Mouse (Mus musculus): ENCODE results near the gene Btnl1.

Gene Btnl1

DNA sequence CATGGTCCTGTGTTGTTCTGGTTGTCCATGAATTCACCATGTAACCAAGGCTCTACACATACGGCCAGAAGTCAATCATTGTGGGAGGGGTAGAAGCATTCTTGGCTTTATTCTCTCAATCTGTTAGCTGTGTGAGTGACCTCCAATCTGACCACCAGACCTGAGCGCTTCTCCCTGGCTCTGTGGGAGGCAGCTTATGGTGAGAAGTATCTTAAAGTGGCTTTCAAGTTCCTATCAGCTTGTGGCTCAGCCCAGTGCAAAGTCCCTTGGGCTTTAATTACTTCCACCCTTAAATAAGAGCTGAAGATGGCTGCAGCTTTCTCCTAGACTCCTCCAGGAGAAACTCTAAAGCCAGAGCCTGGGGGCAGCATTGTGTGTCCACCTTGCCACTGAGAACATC, at the start of gene Btnl1:
TSS of gene Btnl1 (plus strand) at position 286 of the 400 bp plus-strand sequence.
- DNase-seq (ENCODE audit: low read depth in 2 of 2, low spot score in 2 of 2): no peak

DNA sequence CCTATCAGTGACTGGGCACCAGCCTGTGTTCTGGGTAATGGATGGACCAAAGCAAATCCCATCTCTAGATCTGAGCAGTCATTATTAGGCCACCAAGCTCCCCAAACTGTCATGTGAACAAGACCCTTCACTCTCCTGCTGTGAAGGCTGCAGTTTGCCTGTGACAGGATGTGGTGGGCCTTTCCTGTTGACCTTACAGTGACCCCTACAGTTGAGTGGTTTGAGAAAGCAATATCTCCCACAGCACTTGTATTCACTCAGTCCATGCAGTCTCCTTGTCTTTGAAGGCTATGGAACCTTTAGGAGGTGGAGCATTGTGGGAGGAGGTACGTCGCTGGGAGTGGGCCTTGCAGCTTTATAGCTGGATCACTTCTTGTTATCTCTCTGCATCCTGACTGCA, 47.1 kb upstream of the Btnl1 start:
- peak in 1 of 2 experiments; percentile 66 for DNase-seq (ENCODE audit: low read depth in 2 of 2, low spot score in 2 of 2)

DNA sequence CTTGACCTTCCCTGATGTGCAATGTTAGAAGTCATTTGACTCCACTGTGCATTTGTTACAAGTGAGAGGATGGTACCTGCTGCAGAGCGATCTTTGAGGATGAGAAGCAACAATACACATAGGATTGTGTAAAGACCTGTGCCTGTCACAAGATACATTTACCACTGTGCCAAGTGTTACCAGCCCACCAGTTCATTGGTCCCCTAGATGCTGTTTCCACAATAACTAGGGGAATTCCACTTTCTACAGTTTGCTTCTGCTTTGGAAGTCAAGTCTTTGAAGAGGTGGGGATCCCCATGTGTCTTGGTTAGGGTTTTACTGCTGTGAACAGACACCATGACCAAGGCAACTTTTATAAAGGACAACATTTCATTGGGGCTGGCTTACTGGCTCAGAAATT, 45.7 kb upstream of the Btnl1 start:
- DNase-seq (ENCODE audit: low read depth in 2 of 2, low spot score in 2 of 2): no peak

DNA sequence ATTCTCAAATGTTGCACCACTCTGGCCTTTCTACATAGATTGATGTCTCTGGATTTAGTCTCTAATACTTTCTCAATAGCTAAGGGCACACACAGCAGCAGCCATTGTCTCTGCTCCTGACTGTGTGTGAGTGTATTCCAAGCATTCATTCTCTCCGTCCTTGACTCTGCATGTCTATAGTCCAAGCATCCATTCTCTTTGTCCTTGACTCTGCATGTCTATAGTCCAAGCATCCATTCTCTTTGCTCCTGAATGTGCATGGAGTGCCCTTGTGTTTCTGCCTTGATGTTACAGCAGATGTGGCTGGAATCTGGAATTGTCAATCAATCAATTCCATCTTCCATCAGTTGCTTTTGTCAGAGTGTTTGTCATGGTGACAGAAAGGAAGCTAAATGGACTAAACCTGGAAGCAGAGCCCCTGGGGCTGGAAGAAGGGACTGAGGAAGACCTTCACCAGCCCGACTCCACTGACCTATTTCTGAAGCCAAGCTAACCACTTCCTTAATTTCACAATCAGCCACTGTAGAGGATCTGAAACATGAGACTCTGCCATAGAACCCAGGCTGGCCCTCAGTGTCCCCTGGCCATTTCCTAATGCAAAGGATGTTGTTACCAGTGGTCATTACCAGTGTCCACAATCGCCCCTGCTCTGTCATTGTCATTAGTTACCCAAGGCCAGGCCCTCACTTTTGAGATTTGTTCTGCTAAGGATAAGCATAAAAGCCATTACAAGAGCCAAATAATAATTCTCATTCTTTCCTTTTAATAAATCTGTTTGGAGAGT, 36.1 kb upstream of the Btnl1 start:
- DNase-seq (ENCODE audit: low read depth in 2 of 2, low spot score in 2 of 2): no peak

DNA sequence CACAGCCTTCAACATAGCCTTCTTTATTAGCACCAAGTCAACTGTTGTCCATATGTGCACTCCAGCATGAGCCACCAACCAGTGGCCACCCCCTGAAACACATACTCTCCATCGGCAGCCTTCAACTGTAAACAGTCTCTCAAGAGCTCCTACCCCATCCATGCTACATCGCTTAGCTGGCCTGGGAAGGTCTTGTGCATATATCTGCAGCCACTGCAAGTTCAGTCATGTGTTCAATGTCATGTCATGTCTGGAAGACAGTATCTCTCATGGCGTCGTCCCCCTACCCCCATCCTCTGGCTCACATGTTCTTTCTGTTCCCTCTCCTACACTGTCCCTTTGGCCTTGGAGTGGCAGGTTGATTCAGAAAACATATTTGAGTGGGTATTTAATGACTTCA, 32.0 kb upstream of the Btnl1 start:
- DNase-seq (ENCODE audit: low read depth in 2 of 2, low spot score in 2 of 2): no peak

DNA sequence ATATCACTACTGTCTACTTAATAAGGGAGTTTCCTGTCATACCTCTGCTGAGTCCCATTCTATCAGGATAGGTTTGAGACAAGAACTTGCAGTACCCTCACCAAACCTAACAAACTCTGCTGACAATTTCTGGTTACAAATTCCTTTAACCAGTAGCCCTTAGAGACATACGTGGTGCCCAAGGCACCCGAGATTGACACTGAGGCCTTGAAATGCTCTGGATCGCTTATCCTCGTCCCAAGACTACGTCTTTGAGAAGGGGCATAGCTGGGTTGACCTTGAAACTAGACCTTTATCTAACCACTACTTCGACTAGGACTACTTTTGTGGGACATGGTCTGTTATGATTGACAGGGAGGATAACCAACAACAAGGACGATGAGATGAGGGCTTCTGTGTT, 31.4 kb upstream of the Btnl1 start:
- no peak for DNase-seq (ENCODE audit: low read depth in 2 of 2, low spot score in 2 of 2)

DNA sequence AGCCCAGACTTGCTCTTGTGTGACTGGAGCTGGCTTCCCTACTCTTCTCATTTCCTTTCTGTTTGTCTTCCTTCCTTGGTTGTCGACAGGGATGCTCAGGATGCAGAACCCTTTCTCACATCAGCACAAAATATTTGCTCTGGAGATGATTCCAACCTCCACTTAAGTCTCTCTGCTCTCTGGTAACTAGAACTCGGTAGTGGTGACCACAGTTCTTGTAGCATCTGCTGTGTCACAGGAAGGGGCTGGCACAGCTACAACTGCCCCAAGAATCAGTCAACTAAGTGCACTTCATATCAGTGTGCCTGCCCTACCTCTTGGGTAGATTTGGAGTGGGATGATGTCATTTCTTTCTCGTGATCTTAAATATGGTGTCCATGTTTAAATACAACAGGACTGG, 30.9 kb upstream of the Btnl1 start:
- no peak for DNase-seq (ENCODE audit: low read depth in 2 of 2, low spot score in 2 of 2)

DNA sequence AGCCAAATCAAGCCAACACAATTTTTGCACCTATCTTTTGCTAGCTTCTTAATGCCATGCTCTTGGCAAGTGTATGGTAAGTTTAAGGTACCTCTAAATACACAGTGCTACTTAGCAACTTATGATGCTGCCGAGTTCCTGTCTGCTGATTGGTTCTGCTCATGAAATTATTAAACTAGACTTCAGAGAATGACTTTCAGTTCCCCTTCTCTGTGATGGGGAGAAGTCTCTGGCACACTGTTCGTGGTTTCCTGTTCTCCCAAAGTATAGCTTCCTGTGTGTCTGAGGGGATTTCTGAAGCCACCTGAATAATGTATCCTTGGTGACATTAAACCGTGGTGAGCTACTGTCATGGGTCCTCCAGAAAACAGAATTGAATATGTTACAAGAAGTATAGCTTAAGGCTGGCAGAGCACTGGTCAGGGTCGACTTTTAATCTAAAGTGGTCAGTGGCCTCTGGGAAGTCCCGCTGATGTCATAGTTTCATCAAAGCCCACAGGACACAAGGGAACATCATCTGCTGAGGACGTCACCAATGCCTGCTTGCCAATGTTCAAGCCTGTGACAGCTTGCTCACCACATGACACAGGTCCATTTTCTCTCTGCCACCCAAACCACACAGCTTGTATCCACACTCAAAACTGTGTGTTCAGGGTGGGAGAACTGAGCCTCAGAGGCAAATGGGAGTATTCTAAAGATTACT, 29.2 kb upstream of the Btnl1 start:
- DNase-seq (ENCODE audit: low read depth in 2 of 2, low spot score in 2 of 2): peak; percentile 52 to 73

DNA sequence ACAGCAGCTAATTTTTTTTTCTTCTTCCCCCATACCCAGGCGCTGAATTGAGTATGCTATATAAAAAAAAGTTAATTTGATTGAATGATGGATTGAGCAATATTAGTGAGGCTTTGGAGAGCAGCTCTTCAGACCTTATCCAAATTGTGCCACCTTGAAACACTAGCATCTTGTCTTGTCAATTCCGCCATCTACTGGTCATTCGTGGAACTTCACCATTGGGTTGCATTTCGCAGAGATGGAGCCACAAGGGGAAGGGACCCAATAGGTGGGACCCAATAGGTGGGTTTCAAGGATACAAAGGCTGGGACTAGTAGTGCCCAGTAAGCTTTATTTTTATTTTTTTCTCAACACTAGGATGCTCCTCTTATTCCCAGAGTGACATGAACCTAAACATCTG, 27.5 kb upstream of the Btnl1 start:
- DNase-seq (ENCODE audit: low read depth in 2 of 2, low spot score in 2 of 2): peak; percentile 83 to 90

DNA sequence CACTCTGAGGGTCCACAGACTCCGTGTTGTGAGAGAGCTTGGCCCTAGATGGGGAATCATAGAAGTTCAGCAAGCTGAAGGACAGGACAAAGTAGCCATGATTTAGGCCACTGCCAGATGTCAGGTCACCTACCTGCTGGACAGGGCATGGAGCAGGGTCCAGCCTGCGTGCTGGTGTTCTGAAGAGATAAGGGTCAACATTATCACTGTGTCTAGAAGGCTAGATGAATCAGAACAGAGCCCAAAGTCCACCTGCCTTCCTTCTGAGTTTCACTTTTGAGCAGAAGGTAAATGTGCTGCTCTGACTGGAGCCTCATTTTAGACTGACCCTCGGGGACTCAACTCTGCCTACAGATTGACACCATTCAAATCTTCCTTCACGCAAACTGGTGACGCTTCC, 22.4 kb upstream of the Btnl1 start, which contains the start of gene Btnl2:
TSS of gene Btnl2 (plus strand) at position 284 of the 400 bp plus-strand sequence.
- no peak for DNase-seq (ENCODE audit: low read depth in 2 of 2, low spot score in 2 of 2)

DNA sequence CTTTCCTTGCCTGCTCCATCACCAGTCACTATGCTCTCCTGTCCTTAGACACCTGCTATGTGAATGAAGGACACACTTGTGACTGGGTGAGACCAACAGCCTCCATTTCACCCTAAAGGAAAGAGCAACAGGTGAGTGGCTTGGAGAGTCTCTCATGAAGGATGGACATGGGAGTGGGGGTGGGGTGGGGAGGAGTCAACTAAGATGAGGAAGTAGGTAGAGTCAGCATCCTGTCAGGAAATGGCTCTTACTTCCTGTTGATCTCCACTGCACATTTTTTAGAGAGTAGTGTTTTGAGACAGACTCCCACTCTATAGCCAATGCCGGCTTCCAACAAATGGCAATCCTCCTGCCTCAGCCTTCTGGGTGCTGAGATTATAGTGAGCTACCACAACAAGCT, 22.0 kb upstream of the Btnl1 start:
- peak in 1 of 2 experiments; percentile 18 for DNase-seq (ENCODE audit: low read depth in 2 of 2, low spot score in 2 of 2)

DNA sequence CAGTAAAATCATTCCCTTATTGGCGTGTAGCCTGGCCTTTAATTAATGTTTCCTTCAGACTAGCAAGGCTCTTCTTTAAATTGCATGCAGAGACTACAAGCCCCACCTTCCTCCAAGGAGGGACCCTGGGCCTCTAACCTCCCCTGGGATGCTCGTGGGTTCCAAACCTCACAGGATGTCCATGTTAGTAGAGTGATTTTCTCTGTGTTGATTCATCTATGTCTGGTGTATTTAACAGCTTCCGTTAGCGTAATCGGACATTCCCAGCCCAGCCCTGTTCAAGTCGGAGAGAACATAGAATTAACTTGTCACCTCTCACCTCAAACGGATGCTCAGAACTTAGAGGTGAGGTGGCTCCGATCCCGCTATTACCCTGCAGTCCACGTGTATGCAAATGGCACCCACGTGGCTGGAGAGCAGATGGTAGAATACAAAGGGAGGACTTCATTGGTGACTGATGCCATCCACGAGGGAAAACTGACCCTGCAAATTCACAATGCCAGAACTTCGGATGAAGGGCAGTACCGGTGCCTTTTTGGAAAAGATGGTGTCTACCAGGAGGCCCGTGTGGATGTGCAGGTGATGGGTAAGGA, 13.9 kb upstream of the Btnl1 start:
- no peak for DNase-seq (ENCODE audit: low read depth in 2 of 2, low spot score in 2 of 2)

DNA sequence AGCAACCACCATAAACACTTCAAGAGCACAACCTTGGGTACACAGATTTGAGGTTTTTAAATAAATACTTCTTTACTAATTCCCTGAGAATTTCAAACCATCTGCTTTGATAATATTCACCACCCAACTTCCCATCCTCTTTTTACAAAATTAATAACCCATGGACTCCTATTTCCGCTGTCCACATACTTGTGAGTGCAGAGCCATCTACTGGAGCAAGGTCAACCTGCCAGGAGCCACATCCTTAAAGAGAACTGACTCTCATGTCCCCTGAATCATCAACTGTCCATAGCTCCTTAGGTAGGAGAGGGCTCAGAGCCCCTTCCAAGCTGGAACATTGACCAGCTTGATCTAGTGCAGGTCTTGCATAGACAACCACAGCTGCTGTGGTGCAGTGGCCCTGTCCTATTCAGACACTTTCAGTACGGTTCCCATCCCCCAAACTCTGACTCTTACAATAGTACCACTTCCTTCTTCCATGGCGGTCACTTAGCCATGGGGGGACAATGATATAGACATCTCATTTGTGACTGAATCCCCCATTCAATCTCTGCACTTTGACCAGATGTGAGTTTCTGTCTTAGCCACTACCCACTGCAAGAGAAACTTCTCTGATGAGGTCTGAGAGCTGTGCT, 13.1 kb upstream of the Btnl1 start:
- DNase-seq (ENCODE audit: low read depth in 2 of 2, low spot score in 2 of 2): no peak

DNA sequence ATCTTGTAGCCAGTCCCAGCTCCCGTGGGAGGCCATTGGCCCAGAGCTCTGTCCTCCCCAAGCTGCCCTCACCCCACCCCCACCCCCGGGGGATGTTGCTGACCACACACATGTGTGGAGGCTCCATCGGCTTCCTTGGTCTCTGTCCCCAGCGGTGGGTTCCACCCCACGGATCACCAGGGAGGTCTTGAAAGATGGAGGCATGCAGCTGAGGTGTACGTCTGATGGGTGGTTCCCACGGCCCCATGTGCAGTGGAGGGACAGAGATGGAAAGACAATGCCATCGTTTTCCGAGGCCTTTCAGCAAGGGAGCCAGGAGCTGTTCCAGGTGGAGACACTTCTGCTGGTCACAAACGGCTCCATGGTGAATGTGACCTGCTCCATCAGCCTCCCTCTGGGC, 11.9 kb upstream of the Btnl1 start:
- DNase-seq (ENCODE audit: low read depth in 2 of 2, low spot score in 2 of 2): no peak

DNA sequence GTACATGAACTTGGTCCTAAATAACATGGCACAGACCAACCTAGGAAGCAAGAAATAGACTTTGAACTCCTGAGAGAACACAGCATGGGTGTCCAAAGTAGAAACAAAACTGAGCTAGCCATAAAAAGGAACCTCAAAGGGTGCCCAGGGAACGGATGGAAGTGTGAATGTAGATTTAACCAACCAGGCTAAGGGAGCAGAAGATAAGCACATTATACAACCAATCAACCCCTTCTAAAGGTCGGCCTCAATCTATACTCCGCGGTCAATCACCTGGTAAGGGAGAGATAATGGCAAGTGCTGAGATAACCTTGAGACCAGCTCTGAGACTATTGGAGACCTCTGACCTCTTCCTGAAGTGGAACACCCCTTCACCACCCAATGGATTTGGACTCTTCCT, 6.4 kb upstream of the Btnl1 start:
- DNase-seq (ENCODE audit: low read depth in 2 of 2, low spot score in 2 of 2): no peak

DNA sequence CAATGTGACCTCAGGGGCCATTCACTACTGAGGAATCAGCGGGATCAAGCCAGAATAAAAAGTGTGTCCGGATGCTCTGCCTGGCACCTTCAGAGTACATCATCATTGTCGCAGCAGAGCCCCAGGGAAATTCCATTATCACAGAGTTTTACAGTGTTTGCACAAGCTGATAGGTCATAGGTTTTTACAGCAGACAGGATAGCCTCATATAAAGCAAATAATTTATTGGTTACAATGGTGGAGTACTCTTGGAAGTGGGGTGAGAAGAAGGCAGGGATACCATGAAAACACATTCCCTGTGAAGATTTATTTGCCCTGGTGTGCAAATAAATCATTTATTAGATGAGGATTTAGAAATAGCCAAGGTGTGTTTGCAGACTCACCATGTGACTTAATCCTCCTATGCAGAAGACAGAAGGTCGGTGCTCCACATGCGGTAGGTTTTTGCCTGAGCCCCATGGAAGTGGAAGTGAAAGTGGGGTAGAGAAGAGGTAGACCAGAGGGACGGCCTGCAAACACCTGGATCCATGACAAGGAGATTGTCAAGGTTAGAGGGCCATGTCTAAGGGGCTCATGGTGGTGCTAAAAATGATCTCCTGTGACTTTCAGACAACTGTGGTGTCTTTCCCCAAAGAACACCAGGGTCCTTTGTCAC, 3.8 kb upstream of the Btnl1 start:
- DNase-seq (ENCODE audit: low read depth in 2 of 2, low spot score in 2 of 2): no peak

DNA sequence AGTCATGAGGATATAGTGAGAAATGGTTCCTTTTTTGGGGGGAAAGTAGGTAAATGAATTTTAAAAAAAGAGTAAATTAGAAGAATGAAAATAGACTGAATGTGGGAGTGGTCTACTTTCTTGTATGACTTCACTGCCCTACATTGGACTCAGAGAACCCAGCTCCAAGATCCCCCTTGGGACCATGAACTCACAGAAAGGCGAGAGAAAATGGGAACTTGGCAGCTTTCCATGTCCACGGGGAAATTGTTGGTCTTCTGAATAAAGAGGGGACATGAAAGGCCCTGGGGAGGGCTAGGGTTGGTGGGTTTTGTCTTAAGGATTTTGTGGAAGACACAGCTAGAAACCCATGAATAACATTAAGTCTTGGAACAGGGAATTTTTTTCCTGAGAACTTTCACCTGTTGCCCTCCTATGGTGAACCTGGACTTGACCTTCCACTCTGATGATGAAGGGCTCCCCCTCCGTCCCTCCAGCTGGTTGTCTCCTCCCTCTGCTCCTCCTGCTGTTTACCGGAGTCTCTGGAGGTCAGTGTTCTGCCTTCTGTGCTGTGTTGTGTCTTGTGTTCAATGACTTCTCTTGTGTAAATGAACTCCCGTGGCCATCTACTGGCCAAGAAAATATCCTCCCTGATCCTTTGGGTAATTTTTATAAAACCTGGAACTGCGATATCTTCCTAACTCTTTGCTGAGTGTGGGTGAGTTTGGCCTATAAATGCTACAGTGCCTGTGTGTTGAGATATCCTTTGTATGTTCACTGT, 698 bp downstream of the Btnl1 start:
- no peak for DNase-seq (ENCODE audit: low read depth in 2 of 2, low spot score in 2 of 2)

DNA sequence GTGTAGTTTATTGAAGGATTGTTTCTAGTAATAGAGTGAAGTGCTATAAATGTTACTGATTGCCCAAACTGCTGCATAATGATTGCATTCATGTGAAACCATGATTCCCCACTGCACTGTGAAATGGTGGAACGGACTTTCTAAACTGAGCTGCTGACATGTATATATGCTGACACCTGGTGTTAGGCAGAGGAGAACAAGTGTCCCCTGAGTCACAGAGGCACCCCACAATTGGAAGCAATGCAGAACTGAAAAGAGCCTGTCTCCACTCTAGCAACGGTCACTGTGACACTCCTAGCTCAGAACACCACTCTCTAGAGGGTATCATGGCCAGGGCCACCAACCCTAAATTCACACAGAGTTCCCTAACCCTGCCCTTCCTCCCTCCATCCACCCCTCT, 1.8 kb downstream of the Btnl1 start:
- DNase-seq (ENCODE audit: low read depth in 2 of 2, low spot score in 2 of 2): no peak

DNA sequence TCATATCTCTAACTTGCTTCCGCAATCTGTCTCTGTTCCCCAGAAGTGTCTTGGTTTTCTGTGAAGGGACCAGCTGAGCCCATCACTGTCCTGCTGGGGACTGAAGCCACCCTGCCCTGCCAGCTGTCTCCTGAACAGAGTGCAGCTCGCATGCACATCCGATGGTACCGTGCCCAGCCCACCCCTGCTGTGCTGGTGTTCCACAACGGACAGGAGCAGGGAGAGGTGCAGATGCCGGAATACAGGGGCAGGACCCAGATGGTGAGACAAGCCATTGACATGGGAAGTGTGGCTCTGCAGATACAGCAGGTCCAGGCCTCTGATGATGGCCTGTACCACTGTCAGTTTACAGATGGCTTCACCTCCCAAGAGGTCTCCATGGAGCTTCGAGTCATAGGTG, 2.5 kb downstream of the Btnl1 start:
- no peak for DNase-seq (ENCODE audit: low read depth in 2 of 2, low spot score in 2 of 2)

DNA sequence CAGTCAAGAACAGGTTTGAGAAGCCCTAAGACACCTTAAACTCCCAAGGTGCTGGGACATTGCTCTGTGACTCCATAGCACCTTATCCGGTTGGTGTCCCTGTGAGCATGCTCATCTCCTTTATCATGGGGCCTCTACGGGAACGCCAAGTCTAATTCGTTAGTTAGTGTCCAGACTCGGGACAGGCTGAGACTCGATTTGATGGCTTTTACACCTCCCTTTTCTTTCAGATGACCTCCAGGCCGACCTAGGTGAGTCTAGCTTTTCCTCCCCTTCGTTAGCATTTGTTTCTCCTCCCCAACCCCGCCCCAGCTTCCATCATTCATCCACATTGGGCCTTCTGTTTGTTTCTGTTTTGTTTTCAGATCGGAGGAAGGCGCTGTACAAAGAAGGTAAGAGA, 4.9 kb downstream of the Btnl1 start:
- no peak for DNase-seq (ENCODE audit: low read depth in 2 of 2, low spot score in 2 of 2)

DNA sequence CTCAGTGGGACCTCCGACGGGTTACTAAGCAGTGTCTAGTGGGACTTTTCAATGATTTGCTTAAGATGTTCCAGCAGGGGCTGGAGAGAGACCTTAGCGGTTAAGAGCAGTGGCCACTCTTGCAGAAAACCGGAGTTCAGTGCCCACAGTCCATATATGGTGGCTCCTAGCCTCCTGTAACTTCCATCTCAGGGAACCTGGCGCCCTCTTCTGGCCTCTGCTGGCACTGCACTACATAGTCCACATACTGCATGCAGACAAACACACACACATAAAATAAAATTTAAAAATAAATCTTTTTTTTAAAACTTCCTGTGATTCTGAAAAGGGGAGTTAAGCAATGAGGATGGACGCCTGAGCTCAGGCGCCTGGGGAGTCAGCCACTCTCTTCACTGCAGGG, 6.3 kb downstream of the Btnl1 start:
- DNase-seq (ENCODE audit: low read depth in 2 of 2, low spot score in 2 of 2): peak; percentile 17 to 46
